ENCODE assay signal across 10 mouse cellular contexts in genomic region chr8:71340625-71341024, GRCm38 (mm10). TPM values are rescaled to one million over a fixed set of nuclear protein-coding genes. Genes with fewer than 3 reads are reported as not detected.
A peak's percentile ranks its signal among the peaks of the same experiment; 100 is the strongest.
DNase-seq lines count a peak whose midpoint lies in the region; ATAC-seq and TF ChIP-seq lines count a peak whose summit lies in the region.
"Had no signal": no experiment of that assay in that cellular context is flagged by ENCODE, and none has a peak within 500 bp of the region (broad histone marks: within the 10 kb centered on the region; RNA-seq: fewer than 3 reads in every experiment).

No protein-coding gene starts in this region.

- ATAC-seq in intestine, embryonic 14.5 days (replicated peaks; ENCODE audit: low FRiP score, low TSS enrichment, low read depth) = no peak
- ATAC-seq in intestine, embryonic 16.5 days = no peak
- no peak for ATAC-seq in kidney, postnatal 0 days (replicated peaks; ENCODE audit: low FRiP score, low read depth)
- ATAC-seq in erythroid progenitor cell, adult 5-6 weeks (replicated peaks; ENCODE audit: low FRiP score, poor library complexity, severe bottlenecking) = no peak

- TF ChIP-seq CTCF in ES-Bruce4 (IDR thresholded peaks at IDR 0.05; ENCODE audit: low read depth, low read length) = peak; percentile 66
- TF ChIP-seq CTCF in bone marrow macrophage, adult 2 months (IDR thresholded peaks at IDR 0.05; ENCODE audit: low read depth, low read length) = peak; percentile 21; the same call in 1 of the 2 replicates
- peak; percentile 68 for TF ChIP-seq CTCF in kidney, postnatal 0 days (IDR thresholded peaks at IDR 0.05; ENCODE audit: low read depth)

- no peaks in the 10 kb centered on the region for H3K4me1 ChIP-seq in intestine, embryonic 14.5 days (replicated peaks; ENCODE audit: control insufficient read depth, insufficient read depth, low read length)
- no peaks in the 10 kb centered on the region for H3K4me1 ChIP-seq in intestine, embryonic 16.5 days (ENCODE audit: control insufficient read depth, insufficient read depth, low read length)
- H3K4me1 ChIP-seq in ES-Bruce4 (ENCODE audit: control insufficient read depth, insufficient read depth, low read length) = no peaks in the 10 kb centered on the region
- H3K4me1 ChIP-seq in bone marrow macrophage, adult 2 months (ENCODE audit: control insufficient read depth, insufficient read depth, low read length) = peaks cover 5% of the 10 kb centered on the region
- H3K4me1 ChIP-seq in kidney, postnatal 0 days (replicated peaks; ENCODE audit: insufficient read depth, low read length) = no peaks in the 10 kb centered on the region

- peak; percentile 57 for DNase-seq in intestine, embryonic 14.5 days (ENCODE audit: low spot score)
- peak; percentile 57 for DNase-seq in kidney, postnatal 0 days (ENCODE audit: low spot score)
- peak; percentile 64 for DNase-seq in retina, postnatal 1 day
- DNase-seq in Muller cell, postnatal 12 days (ENCODE audit: inconsistent ontology term) = no peak

- peaks cover 67% of the 10 kb centered on the region for H3K36me3 ChIP-seq in intestine, embryonic 14.5 days (ENCODE audit: control insufficient read depth, insufficient read depth, low read length)
- peaks cover 8% of the 10 kb centered on the region; the same call in 1 of the 2 replicates for H3K36me3 ChIP-seq in intestine, embryonic 16.5 days (ENCODE audit: control insufficient read depth, insufficient read depth, low read length)
- H3K36me3 ChIP-seq in ES-Bruce4 (ENCODE audit: control insufficient read depth, insufficient read depth, low read length, poor library complexity, severe bottlenecking) = no peaks in the 10 kb centered on the region; the same call in 1 of the 2 replicates
- peaks cover 43% of the 10 kb centered on the region for H3K36me3 ChIP-seq in kidney, postnatal 0 days (ENCODE audit: insufficient read depth, low read length)

- no peaks in the 10 kb centered on the region for H3K27me3 ChIP-seq in intestine, embryonic 14.5 days (replicated peaks; ENCODE audit: control insufficient read depth, insufficient read depth, low read length)
- H3K27me3 ChIP-seq in intestine, embryonic 16.5 days (replicated peaks; ENCODE audit: control insufficient read depth, insufficient read depth, low read length) = no peaks in the 10 kb centered on the region
- H3K27me3 ChIP-seq in ES-Bruce4 (ENCODE audit: control insufficient read depth, insufficient read depth, low read length, poor library complexity, severe bottlenecking) = no peaks in the 10 kb centered on the region
- H3K27me3 ChIP-seq in kidney, postnatal 0 days (ENCODE audit: insufficient read depth, low read length) = no peaks in the 10 kb centered on the region
- H3K27me3 ChIP-seq: megakaryocyte, embryonic 14.5 days had no signal

- no peaks in the 10 kb centered on the region for H3K9me3 ChIP-seq in intestine, embryonic 14.5 days (ENCODE audit: control insufficient read depth, low read length)
- no peaks in the 10 kb centered on the region for H3K9me3 ChIP-seq in intestine, embryonic 16.5 days (ENCODE audit: control insufficient read depth, low read length)
- H3K9me3 ChIP-seq in ES-Bruce4 (replicated peaks; ENCODE audit: control insufficient read depth, insufficient read depth, low read length, poor library complexity, severe bottlenecking) = no peaks in the 10 kb centered on the region
- no peaks in the 10 kb centered on the region for H3K9me3 ChIP-seq in kidney, postnatal 0 days (replicated peaks; ENCODE audit: low read length)
- H3K9me3 ChIP-seq: megakaryocyte, embryonic 14.5 days had no signal

- TF ChIP-seq EP300 in ES-Bruce4 (IDR thresholded peaks at IDR 0.05; ENCODE audit: insufficient read depth, low read depth, low read length) = no peak

- H3K4me2 ChIP-seq in intestine, embryonic 14.5 days (ENCODE audit: low read length) = no peak overlapping the region
- no peak overlapping the region for H3K4me2 ChIP-seq in intestine, embryonic 16.5 days (ENCODE audit: low read depth, low read length)
- no peak overlapping the region for H3K4me2 ChIP-seq in kidney, postnatal 0 days (ENCODE audit: low read length)

- no peak overlapping the region for H3K4me3 ChIP-seq in intestine, embryonic 14.5 days (ENCODE audit: low read depth, low read length)
- no peak overlapping the region for H3K4me3 ChIP-seq in intestine, embryonic 16.5 days (ENCODE audit: low read length)
- H3K4me3 ChIP-seq in ES-Bruce4 (ENCODE audit: low read depth, low read length) = no peak overlapping the region
- H3K4me3 ChIP-seq in bone marrow macrophage, adult 2 months (ENCODE audit: insufficient read depth, low read length) = no peak overlapping the region
- no peak overlapping the region for H3K4me3 ChIP-seq in kidney, postnatal 0 days (replicated peaks; ENCODE audit: low read depth, low read length)
- H3K4me3 ChIP-seq: erythroblast, embryonic 14.5 days; megakaryocyte, embryonic 14.5 days had no signal

- H3K27ac ChIP-seq in intestine, embryonic 14.5 days (ENCODE audit: low read depth) = no peak overlapping the region
- no peak overlapping the region for H3K27ac ChIP-seq in intestine, embryonic 16.5 days (ENCODE audit: low read length)
- H3K27ac ChIP-seq in ES-Bruce4 (ENCODE audit: insufficient read depth, low read length) = no peak overlapping the region
- H3K27ac ChIP-seq in bone marrow macrophage, adult 2 months (ENCODE audit: insufficient read depth, low read depth, low read length) = no peak overlapping the region
- no peak overlapping the region for H3K27ac ChIP-seq in kidney, postnatal 0 days

- no peak overlapping the region for H3K9ac ChIP-seq in intestine, embryonic 14.5 days (ENCODE audit: low read length)
- no peak overlapping the region for H3K9ac ChIP-seq in intestine, embryonic 16.5 days (ENCODE audit: low read depth, low read length)
- no peak overlapping the region for H3K9ac ChIP-seq in ES-Bruce4 (ENCODE audit: low read depth, poor library complexity, severe bottlenecking)
- no peak overlapping the region for H3K9ac ChIP-seq in kidney, postnatal 0 days (ENCODE audit: low read depth, low read length)

- 76% methylated on average over 5 of the region's 5 CpGs for WGBS in intestine, embryonic 14.5 days
- 74% methylated on average over 5 of the region's 5 CpGs for WGBS in intestine, embryonic 16.5 days
- WGBS in kidney, postnatal 0 days = 79% methylated on average over 5 of the region's 5 CpGs

- TF ChIP-seq POLR2A in ES-Bruce4 (IDR thresholded peaks at IDR 0.05; ENCODE audit: insufficient read depth, low read length) = no peak
- no peak for TF ChIP-seq POLR2A in bone marrow macrophage, adult 2 months (IDR thresholded peaks at IDR 0.05; ENCODE audit: borderline replicate concordance, low read depth, low read length)

RNA-seq across cellular contexts. Expression of gene Use1, which starts 26.0 kb away (rescaled TPM):
- polyA plus RNA-seq in intestine, embryonic 14.5 days (2014; fragmentation: Nextera tagmentation; extraction: Ambion mirVana) = 110 and 111 TPM in 2 replicates
- 89.5 and 95.8 TPM in 2 replicates for polyA plus RNA-seq in intestine, embryonic 16.5 days (2015; fragmentation: Nextera tagmentation; extraction: Ambion mirVana)
- 63.2 and 68.7 TPM in 2 replicates for polyA plus RNA-seq in ES-Bruce4 (2011; ENCODE audit: insufficient read depth, insufficient read length, low read depth, missing spikeins)
- polyA plus RNA-seq in bone marrow macrophage, adult 2 months (2012; ENCODE audit: insufficient read depth, insufficient read length, missing spikeins) = 131 and 149 TPM in 2 replicates
- 129 and 140 TPM in 2 replicates for polyA plus RNA-seq in kidney, postnatal 0 days (2015; fragmentation: Nextera tagmentation; extraction: Ambion mirVana)
- 46.1 and 99.8 TPM in 2 replicates for total RNA-seq in erythroid progenitor cell, adult 5-6 weeks (2015; ENCODE audit: low replicate concordance)
- total RNA-seq in erythroid progenitor cell, adult 5-6 weeks (2017; ENCODE audit: low replicate concordance) = 48.1 and 59.2 TPM in 2 replicates

RNA-seq across cellular contexts. Expression of gene Ocel1, which starts 30.5 kb away (rescaled TPM):
- polyA plus RNA-seq in intestine, embryonic 14.5 days (2014; fragmentation: Nextera tagmentation; extraction: Ambion mirVana) = 3.5 and 5.3 TPM in 2 replicates
- 6.3 and 8.5 TPM in 2 replicates for polyA plus RNA-seq in intestine, embryonic 16.5 days (2015; fragmentation: Nextera tagmentation; extraction: Ambion mirVana)
- 1.9 and 3.2 TPM in 2 replicates for polyA plus RNA-seq in ES-Bruce4 (2011; ENCODE audit: insufficient read depth, insufficient read length, low read depth, missing spikeins)
- polyA plus RNA-seq in bone marrow macrophage, adult 2 months (2012; ENCODE audit: insufficient read depth, insufficient read length, missing spikeins) = 18.5 and 23.5 TPM in 2 replicates
- polyA plus RNA-seq in kidney, postnatal 0 days (2015; fragmentation: Nextera tagmentation; extraction: Ambion mirVana) = 8.1 and 8.4 TPM in 2 replicates
- total RNA-seq in erythroid progenitor cell, adult 5-6 weeks (2015; ENCODE audit: low replicate concordance) = 1.7 and 13.7 TPM in 2 replicates
- 10.4 and 10.7 TPM in 2 replicates for total RNA-seq in erythroid progenitor cell, adult 5-6 weeks (2017; ENCODE audit: low replicate concordance)

RNA-seq across cellular contexts. Expression of gene Nr2f6, which starts 41.1 kb away (rescaled TPM):
- 71.8 and 92.8 TPM in 2 replicates for polyA plus RNA-seq in intestine, embryonic 14.5 days (2014; fragmentation: Nextera tagmentation; extraction: Ambion mirVana)
- 35.8 and 51.1 TPM in 2 replicates for polyA plus RNA-seq in intestine, embryonic 16.5 days (2015; fragmentation: Nextera tagmentation; extraction: Ambion mirVana)
- polyA plus RNA-seq in ES-Bruce4 (2011; ENCODE audit: insufficient read depth, insufficient read length, low read depth, missing spikeins) = 23.0 and 23.9 TPM in 2 replicates
- 20.2 and 23.9 TPM in 2 replicates for polyA plus RNA-seq in bone marrow macrophage, adult 2 months (2012; ENCODE audit: insufficient read depth, insufficient read length, missing spikeins)
- 110 and 138 TPM in 2 replicates for polyA plus RNA-seq in kidney, postnatal 0 days (2015; fragmentation: Nextera tagmentation; extraction: Ambion mirVana)
- total RNA-seq in erythroid progenitor cell, adult 5-6 weeks (2015; ENCODE audit: low replicate concordance) = not detected in 2 replicates
- total RNA-seq in erythroid progenitor cell, adult 5-6 weeks (2017; ENCODE audit: low replicate concordance) = 1.4 and 6.7 TPM in 2 replicates

RNA-seq across cellular contexts. Expression of gene Ushbp1, which starts 55.0 kb away (rescaled TPM):
- polyA plus RNA-seq in intestine, embryonic 14.5 days (2014; fragmentation: Nextera tagmentation; extraction: Ambion mirVana) = 8.3 and 9.4 TPM in 2 replicates
- 10.8 and 10.9 TPM in 2 replicates for polyA plus RNA-seq in intestine, embryonic 16.5 days (2015; fragmentation: Nextera tagmentation; extraction: Ambion mirVana)
- not detected in 2 replicates for polyA plus RNA-seq in ES-Bruce4 (2011; ENCODE audit: insufficient read depth, insufficient read length, low read depth, missing spikeins)
- 0.21 TPM in 1 of 2 replicates, not detected in the other for polyA plus RNA-seq in bone marrow macrophage, adult 2 months (2012; ENCODE audit: insufficient read depth, insufficient read length, missing spikeins)
- 18.8 and 20.4 TPM in 2 replicates for polyA plus RNA-seq in kidney, postnatal 0 days (2015; fragmentation: Nextera tagmentation; extraction: Ambion mirVana)
- total RNA-seq in erythroid progenitor cell, adult 5-6 weeks (2015; ENCODE audit: low replicate concordance) = not detected in 2 replicates
- total RNA-seq in erythroid progenitor cell, adult 5-6 weeks (2017; ENCODE audit: low replicate concordance) = 0.64 TPM in 1 of 2 replicates, not detected in the other

RNA-seq across cellular contexts. Expression of gene Babam1, which starts 56.0 kb away (rescaled TPM):
- polyA plus RNA-seq in intestine, embryonic 14.5 days (2014; fragmentation: Nextera tagmentation; extraction: Ambion mirVana) = 95.1 and 99.9 TPM in 2 replicates
- polyA plus RNA-seq in intestine, embryonic 16.5 days (2015; fragmentation: Nextera tagmentation; extraction: Ambion mirVana) = 84.7 and 86.9 TPM in 2 replicates
- polyA plus RNA-seq in ES-Bruce4 (2011; ENCODE audit: insufficient read depth, insufficient read length, low read depth, missing spikeins) = 82.0 and 102 TPM in 2 replicates
- 75.8 and 89.1 TPM in 2 replicates for polyA plus RNA-seq in bone marrow macrophage, adult 2 months (2012; ENCODE audit: insufficient read depth, insufficient read length, missing spikeins)
- 92.3 and 96.4 TPM in 2 replicates for polyA plus RNA-seq in kidney, postnatal 0 days (2015; fragmentation: Nextera tagmentation; extraction: Ambion mirVana)
- total RNA-seq in erythroid progenitor cell, adult 5-6 weeks (2015; ENCODE audit: low replicate concordance) = 35.0 and 51.6 TPM in 2 replicates
- total RNA-seq in erythroid progenitor cell, adult 5-6 weeks (2017; ENCODE audit: low replicate concordance) = 22.3 and 44.8 TPM in 2 replicates
